Mouse (Mus musculus) bone marrow, adult 2 months (tissue): ENCODE measurements around the gene Hes5. TPM values are rescaled to one million over a fixed set of nuclear protein-coding genes. Genes with fewer than 3 reads are reported as not detected.

Source experiments
- H3K27ac ChIP-seq: fragments of 200-500 bp; 2 replicates; pipeline ENCODE4 v1.5.1; 2012; ENCODE audit warnings: low read depth, mild to moderate bottlenecking, control low read depth, inconsistent platforms, low read length; ENCODE audit not compliant: control insufficient read depth, poor library complexity, insufficient read depth
- H3K4me1 ChIP-seq: fragments of 200-500 bp; 2 replicates; pipeline ENCODE4 v1.6.1; 2011; ENCODE audit warnings: low read length; ENCODE audit not compliant: control insufficient read depth, insufficient read depth
- H3K4me3 ChIP-seq: fragments of 200-500 bp; replicated peaks from 2 replicates; pipeline ENCODE3; 2011; ENCODE audit warnings: mild to moderate bottlenecking, low read depth, low read length, control low read depth; ENCODE audit not compliant: control insufficient read depth
- CTCF ChIP-seq: fragments of 200-500 bp; IDR thresholded peaks from 2 replicates; pipeline ENCODE4 v1.5.1; 2011; ENCODE audit warnings: low read length, control low read depth; ENCODE audit not compliant: control insufficient read depth, insufficient read depth
- POLR2A ChIP-seq: fragments of 200-500 bp; IDR thresholded peaks from 2 replicates; pipeline ENCODE4 v1.6.1; 2011; ENCODE audit warnings: low read depth, mild to moderate bottlenecking, control low read depth, low read length, borderline replicate concordance; ENCODE audit not compliant: control insufficient read depth
- WGBS: fragments of 180-500 bp; shearing (Covaris S2); methylation state at CpG from one replicate; pipeline ENCODE4 v1.1.7; 2018; 5-methylcytosine and 5-hydroxymethylcytosine counted together
- polyA plus RNA-seq: library from polyadenylated mRNA; stranded (reverse); fragments of >200 nt; gene quantifications from 2 replicates; pipeline ENCODE4 v1.2.4, GENCODE M21; 2011; ENCODE audit warnings: low replicate concordance; ENCODE audit not compliant: missing spikeins, insufficient read depth, insufficient read length

Gene Hes5
- polyA plus RNA-seq, 1 experiment: not detected

DNA sequence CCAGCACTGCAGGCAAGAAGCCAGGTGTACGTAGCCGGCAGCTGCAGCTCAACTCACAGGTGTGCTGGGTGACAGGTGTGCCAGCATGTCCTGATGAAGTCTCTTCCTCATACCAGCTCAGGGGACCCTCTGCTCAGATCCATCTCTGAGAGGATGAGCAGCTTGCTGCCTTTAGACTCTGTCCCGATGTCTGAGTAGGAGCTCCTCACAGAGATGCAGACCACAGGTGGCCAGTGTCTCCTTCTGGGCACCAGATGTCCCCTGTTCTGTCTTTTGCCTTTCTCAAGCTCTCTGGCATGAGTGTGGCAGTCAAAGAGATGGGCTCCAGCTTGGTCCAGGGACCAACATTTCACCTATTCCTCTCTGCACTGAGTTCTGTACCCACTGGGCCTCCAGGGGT is 46.9 kb downstream of the Hes5 start:
- H3K27ac ChIP-seq: no peak overlapping the region
- TF ChIP-seq POLR2A: no peak
- no peak for TF ChIP-seq CTCF
- H3K4me3 ChIP-seq: no peak overlapping the region
- H3K4me1 ChIP-seq: no peaks in the 10 kb centered on the region
- WGBS: 84% methylated on average over 3 of the region's 3 CpGs

DNA sequence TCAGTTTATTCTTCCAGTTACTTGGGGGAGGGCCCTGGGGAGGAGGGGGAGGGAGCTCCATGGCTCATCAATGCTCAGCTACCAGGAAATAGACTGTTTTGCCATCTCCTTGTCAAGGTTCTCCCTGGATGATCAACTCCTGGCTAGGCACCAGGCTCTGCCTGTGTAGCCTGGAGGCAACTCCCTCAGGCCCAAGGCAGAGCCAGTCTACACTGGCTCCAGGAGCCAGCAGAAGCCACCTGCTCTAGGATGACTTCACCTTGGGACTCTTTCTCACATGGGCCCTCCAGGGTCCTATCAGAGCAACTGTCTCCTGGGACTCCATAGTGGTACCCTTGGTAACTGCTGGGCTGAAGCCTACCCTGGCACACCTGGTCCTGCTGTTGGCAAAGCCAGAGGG is 47.4 kb downstream of the Hes5 start:
- no peaks in the 10 kb centered on the region for H3K4me1 ChIP-seq
- H3K27ac ChIP-seq: no peak overlapping the region
- H3K4me3 ChIP-seq: no peak overlapping the region
- no peak for TF ChIP-seq POLR2A
- no peak for TF ChIP-seq CTCF

- no peak for TF ChIP-seq POLR2A
- no peak for TF ChIP-seq CTCF
- no peak overlapping the region for H3K4me3 ChIP-seq
- no peaks in the 10 kb centered on the region for H3K4me1 ChIP-seq
- H3K27ac ChIP-seq: no peak overlapping the region
- WGBS: 74% methylated on average over 3 of the region's 3 CpGs
These were observed 48.5 kb downstream of the Hes5 start for GRCm38 (mm10) chr4:155009216-155009615.

- H3K27ac ChIP-seq: no peak overlapping the region
- H3K4me3 ChIP-seq: no peak overlapping the region
- H3K4me1 ChIP-seq: no peaks in the 10 kb centered on the region
- WGBS: 78% methylated on average over 5 of the region's 5 CpGs
- TF ChIP-seq POLR2A (no peak), CTCF (no peak)
These were observed 50.1 kb downstream of the Hes5 start for GRCm38 (mm10) chr4:155010870-155011269.

DNA sequence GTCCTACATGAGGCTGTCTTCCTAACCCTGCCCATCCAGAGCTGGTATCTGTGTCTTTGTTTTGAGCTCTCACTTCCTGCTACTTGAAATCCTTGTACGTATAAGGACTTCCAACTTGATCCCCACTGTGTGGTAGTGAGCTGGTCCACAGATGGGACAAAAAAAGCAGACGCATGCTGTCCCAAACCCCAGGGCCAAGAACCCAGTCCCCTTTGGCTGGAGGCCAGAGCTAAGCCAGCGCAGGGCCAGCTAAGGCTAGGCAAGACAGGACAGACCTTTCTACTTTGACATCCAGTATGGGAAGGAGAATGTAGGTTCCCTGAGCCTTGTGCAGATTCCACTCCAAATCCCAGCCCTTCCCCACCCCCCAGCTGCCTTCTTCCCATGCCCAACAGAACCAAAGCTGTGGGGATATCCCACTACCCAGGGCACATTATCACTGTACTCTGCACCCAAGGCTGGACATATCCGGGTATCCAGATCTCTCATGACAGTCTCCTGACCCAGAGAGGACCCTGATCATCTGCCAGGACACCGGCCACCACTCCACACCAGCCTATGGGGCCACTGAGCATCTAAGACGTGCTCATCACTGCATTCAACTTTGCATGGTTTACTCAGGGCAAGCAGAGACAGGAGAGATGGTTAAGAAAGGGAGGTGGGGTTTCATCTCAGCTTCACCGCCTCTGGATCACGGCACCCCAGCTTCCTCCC is 50.7 kb downstream of the Hes5 start:
- Histone ChIP-seq H3K27ac (no peak overlapping the region), H3K4me1 (no peaks in the 10 kb centered on the region), H3K4me3 (no peak overlapping the region)
- 66% methylated on average over 8 of the region's 8 CpGs for WGBS
- TF ChIP-seq POLR2A (no peak), CTCF (no peak)

Other genes with a start within 250 kb of the Hes5 start
- not detected in 2 replicates for gene Ttc34, start 123.5 kb upstream of the Hes5 start, polyA plus RNA-seq
- 1.1 and 1.4 TPM in 2 replicates for gene Mmel1, start 91.3 kb upstream of the Hes5 start, polyA plus RNA-seq
- gene Fam213b, start 61.8 kb upstream of the Hes5 start, polyA plus RNA-seq: 16.6 and 32.5 TPM in 2 replicates
- gene Tnfrsf14, start 32.4 kb upstream of the Hes5 start, polyA plus RNA-seq: 155 and 183 TPM in 2 replicates
- gene Pank4, start 3.2 kb downstream of the Hes5 start, polyA plus RNA-seq: 29.7 and 30.3 TPM in 2 replicates
- gene Plch2, start 95.9 kb downstream of the Hes5 start, polyA plus RNA-seq: not detected in 2 replicates
- 3.4 and 12.1 TPM in 2 replicates for gene Pex10, start 106.1 kb downstream of the Hes5 start, polyA plus RNA-seq
- 41.1 and 55.8 TPM in 2 replicates for gene Rer1, start 125.5 kb downstream of the Hes5 start, polyA plus RNA-seq
- gene Morn1, start 125.7 kb downstream of the Hes5 start, polyA plus RNA-seq: 2.0 and 6.5 TPM in 2 replicates